9 mouse cellular contexts compared by ENCODE assay signal in the genomic region with DNA sequence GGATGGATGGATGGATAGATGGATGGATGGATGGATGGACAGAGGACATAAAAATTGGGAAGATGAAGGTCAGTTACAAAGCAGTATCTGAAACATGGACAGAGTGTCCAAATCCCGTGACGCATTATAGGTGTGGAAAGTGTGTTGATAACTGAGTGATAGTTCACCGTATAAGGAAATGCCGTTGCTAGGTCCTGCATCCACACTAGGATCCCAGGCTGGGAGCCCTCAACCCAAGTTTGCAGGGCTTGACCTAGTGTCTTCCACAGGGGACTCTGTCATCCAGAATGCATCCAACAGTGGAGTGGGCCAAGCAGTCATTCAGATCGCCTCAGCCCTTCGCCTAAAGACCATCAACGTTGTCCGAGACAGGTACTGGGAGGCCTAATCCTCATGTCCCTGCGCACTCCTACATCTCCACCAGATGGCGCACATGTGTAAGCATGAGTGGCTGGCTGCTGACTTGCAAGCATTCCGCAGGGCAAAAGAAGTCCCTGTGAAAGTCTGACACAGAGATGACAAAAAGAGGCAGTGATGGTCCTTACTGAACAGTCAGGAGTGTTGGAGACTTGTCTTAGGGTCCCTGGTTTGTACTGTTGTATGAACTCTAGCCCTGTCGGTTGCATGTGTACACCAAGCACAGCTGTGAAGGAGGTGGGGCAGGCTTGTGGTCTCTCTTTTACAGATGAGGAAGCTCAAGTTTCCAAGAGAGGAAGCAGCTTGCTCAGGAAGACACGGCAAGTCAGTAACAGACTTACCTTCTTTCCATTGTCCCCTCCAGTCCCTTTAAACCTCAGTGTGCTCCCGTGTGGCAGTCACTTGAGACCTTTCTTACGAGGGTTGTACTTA. TPM values are rescaled to one million over a fixed set of nuclear protein-coding genes. Genes with fewer than 3 reads are reported as not detected.
A peak's percentile ranks its signal among the peaks of the same experiment; 100 is the strongest.
DNase-seq lines count a peak whose midpoint lies in the region; ATAC-seq lines count a peak whose summit lies in the region.
"Had no signal": no experiment of that assay in that cellular context is flagged by ENCODE, and none has a peak within 500 bp of the region (broad histone marks: within the 10 kb centered on the region; RNA-seq: fewer than 3 reads in every experiment).

No protein-coding gene starts in this region.

- peak; percentile 81 for DNase-seq in R1 (ENCODE audit: low read depth, low spot score)
- peak; percentile 83 to 84 for DNase-seq in cerebellum, adult 18-20 months
- DNase-seq in frontal cortex, adult 2 months (ENCODE audit: extremely low spot score in 1 of 2, low spot score in 1 of 2): peak; percentile 67 to 93
- peak; percentile 89 for DNase-seq in hindbrain, embryonic 14.5 days (ENCODE audit: low spot score)
- peak; percentile 70 to 87 for DNase-seq in layer of hippocampus, postnatal 25 days (ENCODE audit: extremely low spot score in 1 of 2, low spot score in 1 of 2)
- peak; percentile 90 for DNase-seq in lung, postnatal 14 days
- peak; percentile 83 for DNase-seq in right cerebral cortex, adult 18-20 months
- DNase-seq in urinary bladder, postnatal 25 days (ENCODE audit: low spot score): peak; percentile 74

- H3K27ac ChIP-seq in hindbrain, embryonic 14.5 days: no peak overlapping the region
- H3K27ac ChIP-seq: stomach, embryonic 15.5 days had no signal

- H3K4me2 ChIP-seq in hindbrain, embryonic 14.5 days (replicated peaks): no peak overlapping the region
- H3K4me2 ChIP-seq: stomach, embryonic 15.5 days had no signal

- no peak overlapping the region for H3K4me3 ChIP-seq in hindbrain, embryonic 14.5 days (replicated peaks; ENCODE audit: low read length)
- H3K4me3 ChIP-seq: stomach, embryonic 15.5 days had no signal

- no peaks in the 10 kb centered on the region for H3K27me3 ChIP-seq in hindbrain, embryonic 14.5 days (ENCODE audit: control insufficient read depth, insufficient read depth, low read length)
- H3K27me3 ChIP-seq: stomach, embryonic 15.5 days had no signal

- H3K9ac ChIP-seq in hindbrain, embryonic 14.5 days: no peak overlapping the region; the same call in 1 of the 2 replicates
- H3K9ac ChIP-seq: stomach, embryonic 15.5 days had no signal

- H3K9me3 ChIP-seq in hindbrain, embryonic 14.5 days (ENCODE audit: control insufficient read depth, low read length): no peaks in the 10 kb centered on the region
- H3K9me3 ChIP-seq: stomach, embryonic 15.5 days had no signal

- 54% methylated on average over 15 of the region's 15 CpGs for WGBS in hindbrain, embryonic 14.5 days

- ATAC-seq in hindbrain, embryonic 14.5 days (ENCODE audit: low FRiP score): no peak; the same call in 1 of the 2 replicates

- peaks cover 30% of the 10 kb centered on the region; the same call in 1 of the 2 replicates for H3K36me3 ChIP-seq in hindbrain, embryonic 14.5 days (replicated peaks; ENCODE audit: control insufficient read depth, insufficient read depth)
- H3K36me3 ChIP-seq: stomach, embryonic 15.5 days had no signal

- H3K4me1 ChIP-seq in hindbrain, embryonic 14.5 days (replicated peaks; ENCODE audit: control insufficient read depth, insufficient read depth, low read length): no peaks in the 10 kb centered on the region
- H3K4me1 ChIP-seq: stomach, embryonic 15.5 days had no signal

RNA-seq across cellular contexts. Expression of a gene that starts 12.7 kb away (rescaled TPM):
- 86.3 and 89.5 TPM in 2 replicates for polyA plus RNA-seq in frontal cortex, adult 2 months (2012; rRNA removed)
- polyA plus RNA-seq in hindbrain, embryonic 14.5 days (2014; fragmentation: Nextera tagmentation; extraction: Ambion mirVana): 87.0 and 94.2 TPM in 2 replicates
- total RNA-seq in layer of hippocampus, postnatal 25 days (2021): 10 to 100 TPM; 68.1 to 69.2 TPM

RNA-seq across cellular contexts. Expression of a gene that starts 17.4 kb away (rescaled TPM):
- 44.5 and 54.4 TPM in 2 replicates for polyA plus RNA-seq in frontal cortex, adult 2 months (2012; rRNA removed)
- polyA plus RNA-seq in hindbrain, embryonic 14.5 days (2014; fragmentation: Nextera tagmentation; extraction: Ambion mirVana): 29.2 and 32.6 TPM in 2 replicates
- 10 to 100 TPM; 28.4 to 33.4 TPM for total RNA-seq in layer of hippocampus, postnatal 25 days (2021)

RNA-seq across cellular contexts. Expression of a gene that starts 22.6 kb away (rescaled TPM):
- polyA plus RNA-seq in frontal cortex, adult 2 months (2012; rRNA removed): 38.9 and 39.6 TPM in 2 replicates
- polyA plus RNA-seq in hindbrain, embryonic 14.5 days (2014; fragmentation: Nextera tagmentation; extraction: Ambion mirVana): 19.8 and 20.0 TPM in 2 replicates
- 100 to 1,000 TPM in 1 of 2 experiments, 10 to 100 TPM in 1; 98.0 to 101 TPM for total RNA-seq in layer of hippocampus, postnatal 25 days (2021)
